Mouse (Mus musculus): Measurements from ENCODE around the gene Mosmo.
"Not testable (repeated sequence)": the region's sequence is repeated elsewhere in the genome, so short reads cannot be mapped to it uniquely, and the experiment has no call there.

Mosmo gene

DNA sequence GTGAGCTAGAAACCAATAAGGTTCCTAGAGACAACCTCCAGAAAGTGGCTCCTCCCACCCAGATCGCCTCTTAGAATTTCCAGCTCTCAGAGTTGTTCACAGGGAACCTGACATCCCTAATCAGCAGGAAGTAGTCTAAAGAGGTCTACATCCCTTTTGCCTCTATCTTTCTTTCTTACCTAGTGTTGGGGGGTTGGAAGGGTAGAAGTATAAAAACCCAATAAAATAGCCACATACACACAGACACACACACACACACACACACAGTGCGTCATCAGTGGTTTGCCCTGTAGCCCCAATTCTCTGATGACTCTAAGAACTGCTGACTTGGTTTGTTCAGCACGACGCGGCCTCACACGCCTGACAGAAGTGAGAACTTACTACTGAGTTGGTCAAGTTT is 22.2 kb downstream of the Mosmo start:
- ATAC-seq (ENCODE audit: low TSS enrichment), result no peak

DNA sequence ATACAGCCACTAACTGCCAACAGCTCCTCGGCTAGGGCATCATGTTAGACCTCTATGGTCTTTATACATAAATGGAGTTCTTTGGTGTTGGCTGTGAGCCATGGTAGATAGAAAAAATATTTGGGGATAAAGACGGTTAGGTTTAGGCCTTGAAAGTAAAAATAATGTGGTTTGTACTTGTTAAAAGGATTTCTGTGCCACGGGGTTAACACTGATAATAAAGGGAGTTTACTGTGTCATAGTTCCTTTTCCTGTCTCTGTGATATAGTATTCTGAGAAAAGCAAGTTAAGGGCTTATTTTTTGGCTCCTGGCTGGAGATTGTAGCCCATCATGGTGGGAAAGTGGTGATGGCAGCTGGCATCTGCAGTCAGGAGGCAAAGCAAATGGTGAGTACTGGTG is 26.5 kb downstream of the Mosmo start:
- no peak for ATAC-seq (ENCODE audit: low TSS enrichment)

DNA sequence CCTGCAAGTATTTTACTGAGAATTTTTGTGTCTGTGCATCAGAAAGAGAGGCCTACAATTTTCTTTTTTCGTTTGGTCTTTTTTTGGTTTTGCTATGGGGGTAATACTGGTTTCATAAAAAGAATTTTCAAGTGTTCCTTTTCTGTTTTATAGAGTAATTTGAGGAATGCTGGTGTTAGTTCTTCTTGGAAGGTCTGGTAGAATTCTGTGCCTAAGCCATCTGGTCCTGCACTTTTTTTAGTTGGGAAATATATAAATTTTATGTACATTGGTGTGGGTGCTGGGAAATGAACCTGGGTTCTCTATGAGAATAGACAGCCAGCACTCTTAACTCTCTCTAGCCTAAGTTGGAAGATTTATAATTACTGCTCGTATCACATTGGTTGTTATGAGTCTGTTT is 34.7 kb downstream of the Mosmo start:
- peak; percentile 83 for ATAC-seq (ENCODE audit: low TSS enrichment)

DNA sequence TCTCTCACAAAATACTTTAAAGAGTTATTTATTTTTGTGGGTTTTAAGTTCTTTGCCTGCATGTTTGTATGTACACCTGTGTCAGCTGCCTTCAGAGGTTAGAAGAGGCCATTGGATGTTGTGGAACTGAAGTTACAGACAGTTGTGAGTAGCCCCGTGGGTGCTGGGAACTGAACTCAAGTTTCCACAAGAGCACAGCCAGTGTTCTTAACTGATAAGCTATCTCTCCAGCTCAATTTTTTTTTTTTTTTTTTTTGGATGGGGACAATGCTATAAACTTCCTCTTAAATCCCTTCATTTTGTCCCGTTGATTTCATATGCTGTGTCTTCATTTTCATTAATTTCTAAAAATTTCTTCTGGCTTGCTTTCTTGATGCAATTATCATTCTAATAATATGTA is 35.8 kb downstream of the Mosmo start:
- ATAC-seq (ENCODE audit: low TSS enrichment), result no peak

DNA sequence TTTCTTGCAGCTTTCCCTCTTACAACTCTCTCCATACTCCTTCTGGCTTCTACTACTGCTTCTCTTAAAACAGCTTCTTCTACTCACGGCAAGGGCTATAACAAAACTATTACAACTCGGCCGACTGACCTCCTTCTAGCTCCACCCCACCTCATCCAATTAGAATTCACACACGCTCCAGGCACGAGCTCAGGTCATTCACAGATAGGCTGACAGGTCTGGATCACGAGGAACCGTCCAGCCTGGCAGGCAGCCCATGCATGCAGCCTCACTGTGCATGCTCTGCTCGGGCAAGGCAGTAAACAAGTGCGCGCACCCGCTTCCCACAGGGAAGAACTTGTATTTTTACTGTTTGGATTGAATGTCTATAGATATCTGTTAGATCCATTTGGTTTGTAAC is 36.5 kb downstream of the Mosmo start:
- not testable (repeated sequence) for ATAC-seq (ENCODE audit: low TSS enrichment)

DNA sequence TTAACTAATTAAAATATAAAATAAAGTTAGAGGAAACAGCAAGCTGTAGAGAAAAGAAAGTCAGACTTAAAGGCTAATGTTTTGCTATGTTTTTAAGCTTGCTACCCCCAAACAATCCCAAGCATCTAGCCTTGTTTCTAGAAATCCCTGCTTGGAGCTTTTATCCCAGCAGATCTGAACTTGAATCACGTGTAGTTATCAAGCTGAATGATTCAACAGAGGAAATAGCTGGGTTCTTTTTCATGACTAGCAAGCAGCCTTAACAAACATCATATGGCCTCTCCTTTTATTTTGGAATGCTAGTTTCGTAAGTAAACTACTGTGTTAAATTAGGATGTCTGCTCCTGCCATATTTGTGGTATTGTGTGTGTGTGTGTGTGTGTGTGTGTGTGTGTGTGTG is 39.8 kb downstream of the Mosmo start:
- ATAC-seq (ENCODE audit: low TSS enrichment), result no peak

DNA sequence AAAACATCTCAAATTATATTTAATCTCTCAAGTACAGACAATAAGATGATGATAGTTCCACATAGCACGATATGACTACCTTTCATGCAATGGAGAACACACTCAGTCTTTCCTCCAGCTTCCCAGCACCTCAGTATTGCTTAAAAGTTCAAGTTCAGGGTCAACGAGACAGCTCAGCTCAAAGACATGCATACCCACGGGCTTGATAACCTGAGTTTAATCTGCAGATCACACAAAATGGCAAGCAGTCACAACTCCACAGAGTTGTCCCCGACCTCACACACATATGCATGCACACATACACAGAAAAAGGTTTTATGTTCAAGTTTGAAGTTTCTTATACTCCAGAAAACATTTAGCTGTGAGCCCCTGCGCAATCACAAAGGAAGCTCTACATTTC is 43.6 kb downstream of the Mosmo start:
- ATAC-seq (ENCODE audit: low TSS enrichment), result no peak

DNA sequence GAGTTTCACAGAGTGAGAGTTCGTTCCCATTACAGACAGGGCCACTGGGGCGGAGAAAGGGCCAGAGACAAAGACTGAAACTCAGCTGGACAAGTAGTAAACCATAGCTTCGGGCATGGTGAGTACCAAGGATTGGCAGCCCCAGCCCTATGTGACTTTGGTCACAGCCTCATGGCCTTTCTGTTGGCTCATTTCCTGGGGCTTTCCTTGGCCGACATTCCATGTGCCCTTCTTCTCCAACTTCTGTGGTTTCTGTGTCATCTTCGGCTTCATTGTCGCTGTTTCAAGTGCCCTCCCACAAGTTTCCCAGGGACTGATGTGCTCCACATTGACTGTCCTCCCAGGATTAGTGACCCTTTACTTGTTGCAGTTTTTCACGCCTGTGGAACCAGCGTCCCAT is 44.0 kb downstream of the Mosmo start:
- ATAC-seq (ENCODE audit: low TSS enrichment), result no peak

DNA sequence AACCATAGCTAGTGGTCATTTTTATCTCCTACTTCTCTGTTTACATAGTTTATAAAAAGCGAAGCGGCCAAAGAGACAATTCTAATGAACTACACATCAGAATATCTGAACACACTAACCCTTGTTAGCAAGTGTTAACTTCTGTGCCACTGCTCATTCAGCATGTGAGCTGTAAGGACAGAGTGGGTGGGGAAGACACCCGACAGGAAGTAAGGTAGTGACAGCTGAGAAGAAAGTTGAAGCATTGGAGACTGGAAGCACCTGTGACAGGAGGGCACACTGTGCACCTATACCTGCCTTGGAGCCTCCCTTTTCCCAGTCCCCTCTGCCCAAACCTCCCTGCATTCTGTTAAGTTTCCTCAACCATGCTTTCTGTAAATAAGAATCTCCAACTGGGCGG is 44.6 kb downstream of the Mosmo start:
- ATAC-seq (ENCODE audit: low TSS enrichment), result no peak

DNA sequence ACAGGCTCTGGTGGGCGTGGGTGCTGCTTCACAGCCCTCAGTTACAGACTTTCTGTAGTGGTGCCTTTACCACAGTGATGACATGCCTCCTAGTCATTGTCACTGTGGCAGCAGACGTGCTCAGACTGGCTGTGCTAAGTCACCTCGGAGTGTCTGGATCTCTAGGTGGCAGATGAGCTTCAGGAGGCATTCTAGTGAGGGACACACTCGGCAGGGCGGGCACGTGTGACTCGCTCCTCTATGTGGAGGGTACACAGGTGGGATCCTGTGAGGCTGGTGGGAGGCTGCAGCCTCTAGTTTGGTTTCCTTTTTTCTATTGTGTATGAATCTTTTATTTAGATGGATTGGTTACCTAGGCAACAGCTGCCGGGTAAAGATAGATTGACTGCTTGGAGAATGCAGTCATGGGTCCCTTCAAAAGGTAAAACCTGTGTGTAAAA is 45.4 kb downstream of the Mosmo start:
- peak; percentile 44 for ATAC-seq (ENCODE audit: low TSS enrichment)

DNA sequence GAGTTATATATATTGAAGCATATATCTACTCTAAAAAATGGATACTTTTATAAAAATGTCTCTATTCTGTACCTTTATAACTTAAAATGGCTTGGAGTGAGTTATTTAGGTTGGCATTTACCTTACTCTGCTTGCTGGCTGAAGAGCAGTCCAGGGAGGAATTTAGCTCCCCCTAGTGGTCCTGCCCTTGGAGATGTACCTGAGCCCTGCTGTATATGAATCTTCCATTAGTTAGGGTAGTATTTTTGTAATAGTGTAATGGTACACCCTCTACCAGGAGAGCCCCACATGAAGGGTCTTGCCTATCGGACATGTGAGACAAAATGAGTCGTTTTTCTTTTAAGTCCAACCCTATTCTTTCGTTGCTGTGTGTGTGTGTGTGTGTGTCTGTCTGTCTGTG is 50.2 kb downstream of the Mosmo start:
- peak; percentile 69 for ATAC-seq (ENCODE audit: low TSS enrichment)

DNA sequence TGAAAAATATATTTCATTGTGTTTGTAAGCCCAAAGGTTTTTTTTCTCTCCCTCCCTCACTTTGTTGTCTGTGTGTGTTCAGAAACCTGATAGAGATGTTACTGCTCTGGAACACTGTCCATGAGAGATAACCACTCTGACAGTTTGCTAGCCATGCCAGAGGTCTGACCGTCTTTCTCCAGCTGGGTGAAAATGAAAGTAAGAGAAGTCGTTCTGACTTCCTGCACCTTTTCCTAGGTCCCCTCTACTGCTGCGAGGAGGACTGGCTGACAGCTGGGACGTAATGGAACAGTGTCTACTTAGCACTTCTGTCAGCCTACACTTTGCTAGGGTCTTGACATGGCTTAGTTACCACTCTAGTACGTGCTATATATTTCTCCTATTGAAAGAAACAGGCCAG is 52.2 kb downstream of the Mosmo start:
- ATAC-seq (ENCODE audit: low TSS enrichment), result no peak

DNA sequence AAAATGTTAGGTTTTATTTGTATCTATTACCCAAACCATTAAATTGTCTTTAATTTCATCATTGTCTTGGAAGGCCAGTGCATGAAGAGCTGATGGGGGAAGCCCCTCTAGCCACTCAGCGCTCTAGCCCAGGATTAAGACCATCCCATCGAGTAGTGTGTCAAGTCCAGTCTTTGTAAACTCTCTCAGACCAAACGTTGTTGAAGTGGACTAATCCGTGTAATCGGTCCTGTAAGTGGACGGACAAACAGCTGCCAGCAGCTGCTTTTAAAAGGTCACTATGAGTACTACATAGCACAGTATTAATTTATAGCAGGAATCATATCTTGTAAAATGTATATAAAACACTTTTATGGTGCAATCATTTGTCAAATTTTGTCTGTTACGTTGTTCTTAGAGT is 55.5 kb downstream of the Mosmo start:
- ATAC-seq (ENCODE audit: low TSS enrichment), result no peak

DNA sequence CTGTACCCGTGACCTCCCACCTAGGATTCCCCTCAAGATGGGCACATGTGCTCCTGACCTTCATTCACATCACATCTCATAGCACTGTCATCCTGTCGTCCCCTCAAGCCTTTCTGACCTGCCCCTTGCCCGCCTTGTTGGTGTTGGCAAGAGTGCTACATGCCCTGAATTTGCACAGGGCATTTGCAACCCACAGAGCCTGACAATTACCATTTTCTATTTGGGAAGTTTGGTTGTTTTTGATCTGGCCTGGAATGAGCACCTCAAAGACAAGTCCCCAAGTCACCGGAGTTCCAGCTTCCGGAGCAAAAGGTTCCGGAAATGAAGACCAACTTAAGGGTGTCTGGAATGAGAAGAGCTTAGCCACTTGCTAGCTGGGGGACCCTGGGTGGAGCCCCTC is 61.6 kb downstream of the Mosmo start, which contains the start of gene Vwa3a:
TSS of gene Vwa3a (plus strand) at position 301 of the 400 bp plus-strand sequence.
- no peak for ATAC-seq (ENCODE audit: low TSS enrichment)

DNA sequence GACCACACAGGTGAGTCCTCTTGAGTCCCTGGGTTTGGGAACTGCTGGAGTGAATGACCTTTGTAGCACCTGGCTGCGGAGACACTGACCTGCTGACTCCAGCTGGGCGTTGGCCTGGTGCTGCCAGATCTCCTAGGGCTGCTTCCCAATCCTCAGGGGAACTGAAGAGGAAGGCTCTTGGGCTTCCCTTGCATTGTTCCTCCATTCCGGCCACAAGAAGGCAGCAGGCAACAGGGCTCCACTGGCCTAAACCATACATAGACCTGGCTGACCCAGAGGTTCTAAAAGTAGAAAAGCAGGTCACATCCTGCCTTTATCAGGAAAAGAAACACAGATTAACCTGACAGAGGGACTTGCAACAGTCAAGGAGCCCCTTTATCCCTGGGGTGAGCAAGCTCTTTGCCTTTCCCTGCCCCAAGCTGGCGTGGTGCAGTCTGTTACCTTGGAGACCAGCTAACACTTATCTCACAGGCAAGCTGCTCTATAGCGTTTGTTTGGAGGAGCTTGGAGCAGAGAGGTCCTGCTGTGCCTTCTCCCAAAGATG is 62.2 kb downstream of the Mosmo start:
- peak; percentile 90 for ATAC-seq (ENCODE audit: low TSS enrichment)

DNA sequence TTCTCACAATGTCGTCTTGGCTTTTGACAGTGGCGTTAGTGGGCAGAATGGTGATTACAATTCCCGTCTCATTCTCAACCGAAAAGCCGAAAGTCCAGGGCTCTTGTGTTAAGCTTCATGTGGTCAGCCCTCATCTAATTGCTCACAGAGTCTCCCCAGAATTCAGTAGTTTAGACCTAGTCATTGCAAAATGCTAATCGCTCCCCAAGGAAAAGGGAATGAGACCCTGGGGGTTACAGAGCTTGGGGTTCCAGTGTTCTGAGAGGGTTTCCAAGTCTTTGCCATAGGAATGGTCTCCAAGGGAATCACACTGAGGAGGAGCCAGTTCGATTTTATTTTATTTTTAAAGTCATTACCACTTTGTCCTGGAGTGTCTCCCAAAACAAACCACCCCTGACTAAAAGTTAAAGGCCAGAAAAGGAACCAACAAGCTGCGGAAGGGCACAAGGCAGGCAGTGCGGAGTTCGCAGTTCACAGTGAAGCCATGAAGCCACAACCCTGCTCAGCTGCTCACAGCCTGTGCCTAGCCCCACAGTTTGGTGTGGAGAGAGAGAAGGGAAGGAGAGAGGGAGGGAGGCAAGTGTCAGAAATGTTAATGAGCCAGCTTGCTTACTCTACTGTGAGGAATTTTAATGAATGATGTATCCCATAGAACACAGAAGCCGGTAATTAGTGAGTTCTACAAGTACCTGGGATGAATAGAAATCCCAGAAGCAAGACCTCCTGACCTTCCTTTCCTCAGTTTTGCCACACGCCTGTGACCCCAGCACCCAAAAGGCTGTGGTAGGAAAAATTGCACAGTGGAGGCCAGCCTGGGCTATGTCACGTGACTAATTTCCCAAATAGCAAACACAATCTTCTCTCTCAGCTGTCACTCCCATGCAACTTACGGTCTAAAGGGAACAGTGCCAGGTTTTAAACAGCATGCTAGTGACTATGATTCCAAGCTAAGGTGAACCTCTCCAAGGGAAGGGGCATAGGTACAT is 66.2 kb downstream of the Mosmo start:
- no peak for ATAC-seq (ENCODE audit: low TSS enrichment)

DNA sequence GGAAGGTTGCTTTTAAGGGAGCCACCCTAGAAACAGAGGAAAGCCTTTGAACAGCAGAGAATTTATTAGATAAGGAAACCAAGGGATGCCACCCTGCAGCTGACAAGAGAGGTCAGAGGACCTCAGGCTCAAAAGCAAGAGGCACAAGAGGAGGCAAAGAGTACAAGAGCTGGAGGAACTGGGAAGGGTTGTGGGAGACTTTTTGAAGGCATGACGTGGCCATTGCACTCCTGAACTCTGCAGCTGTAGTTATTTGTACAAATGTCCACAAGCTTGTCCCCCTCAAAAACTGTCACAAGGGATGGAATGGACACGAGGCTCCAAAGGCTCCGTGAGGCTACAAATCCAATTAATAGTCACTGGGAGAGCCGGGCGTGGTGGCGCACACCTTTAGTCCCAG is 67.2 kb downstream of the Mosmo start:
- no peak for ATAC-seq (ENCODE audit: low TSS enrichment)

DNA sequence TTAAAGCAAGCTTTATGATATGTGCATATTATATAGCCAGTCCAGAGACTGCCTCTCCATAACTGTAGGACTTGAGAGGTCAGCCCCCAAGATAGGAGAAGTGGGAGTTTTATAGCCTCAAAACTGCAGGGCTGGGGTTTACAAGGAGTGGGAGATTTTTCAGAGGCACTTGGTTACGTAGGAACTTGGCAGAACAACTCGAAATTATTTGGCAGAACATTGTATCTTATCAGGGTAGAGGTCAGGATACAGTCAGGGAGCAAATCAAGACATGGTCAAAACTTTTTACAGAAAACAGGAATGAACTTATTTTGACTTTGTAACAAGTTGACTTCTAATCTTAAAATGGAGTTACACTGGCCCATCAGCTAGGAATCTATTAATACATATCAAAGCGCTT is 68.6 kb downstream of the Mosmo start:
- ATAC-seq (ENCODE audit: low TSS enrichment), result no peak

DNA sequence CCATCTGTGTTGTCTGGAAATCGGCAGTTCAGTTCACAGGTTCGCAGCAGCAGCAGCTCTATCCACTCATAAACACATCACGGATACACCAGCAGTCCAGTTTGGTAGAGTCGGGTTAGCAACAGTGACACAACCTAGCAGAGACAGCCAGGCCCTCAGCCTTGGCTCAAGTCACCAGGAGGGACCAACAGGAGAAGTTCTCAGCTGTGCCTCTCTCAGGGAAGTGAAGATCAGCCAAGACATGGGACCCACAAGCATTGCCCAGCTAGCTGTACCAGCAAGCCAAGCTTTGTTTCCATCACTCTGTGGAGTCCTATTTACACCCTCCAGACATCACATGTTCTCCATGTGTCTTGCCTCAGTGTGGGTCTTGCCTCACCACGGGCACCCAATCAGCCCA is 69.4 kb downstream of the Mosmo start:
- ATAC-seq (ENCODE audit: low TSS enrichment), result no peak

DNA sequence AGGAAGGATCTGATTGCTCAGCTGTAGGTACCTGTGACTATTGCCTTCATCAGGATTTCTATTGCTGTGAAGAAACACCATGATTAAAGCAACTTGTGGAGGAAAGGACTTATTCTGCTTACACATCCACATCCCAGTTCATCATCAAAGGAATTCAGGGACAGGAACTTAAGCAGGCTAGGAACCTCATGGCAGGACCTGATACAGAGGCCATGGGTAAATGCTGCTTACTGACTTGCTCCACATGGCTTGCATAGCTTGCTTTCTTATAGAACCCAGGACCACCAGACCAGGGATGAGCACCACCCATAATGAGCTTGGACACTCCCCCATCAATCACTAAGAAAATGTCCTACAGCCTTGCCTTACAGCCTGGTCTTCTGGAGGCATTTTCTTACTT is 71.1 kb downstream of the Mosmo start:
- no peak for ATAC-seq (ENCODE audit: low TSS enrichment)

DNA sequence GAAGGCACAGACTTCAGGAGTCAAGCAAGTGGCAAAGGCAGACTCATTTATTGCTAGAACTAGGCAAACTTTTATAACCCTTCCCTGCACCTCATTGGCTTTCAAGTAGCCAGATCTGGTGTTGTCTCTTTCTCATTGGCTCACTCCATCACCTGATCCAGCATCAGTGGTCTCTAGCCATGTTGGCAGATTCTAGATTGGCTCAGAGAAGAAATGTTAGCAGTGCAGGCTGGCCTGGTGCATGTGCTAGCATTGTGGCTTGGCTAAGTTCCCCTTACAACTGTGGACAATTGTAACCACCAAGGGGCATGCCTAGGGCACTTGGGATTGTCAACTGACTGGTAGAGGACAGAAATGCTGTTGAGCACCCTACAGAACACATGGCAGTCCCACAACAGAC is 73.9 kb downstream of the Mosmo start:
- ATAC-seq (ENCODE audit: low TSS enrichment), result no peak

DNA sequence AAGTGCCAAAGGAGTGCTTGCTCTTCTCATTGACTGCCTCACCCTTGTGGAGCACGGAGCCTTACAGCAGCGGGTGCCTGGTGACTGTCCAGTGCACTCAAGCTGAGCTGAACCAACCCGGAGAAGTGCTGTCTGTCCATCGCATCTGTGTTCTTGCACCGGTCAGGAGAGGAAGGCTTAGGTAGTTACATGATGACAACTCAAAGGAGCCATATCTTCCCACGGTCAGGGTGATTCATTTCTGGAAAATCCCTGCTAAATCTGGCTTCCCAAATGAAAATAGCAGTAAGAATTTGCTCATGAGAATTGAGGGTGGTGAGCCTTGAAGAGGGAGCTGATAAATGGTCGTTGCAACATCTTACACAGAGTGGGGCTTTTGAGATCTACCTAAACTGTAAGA is 74.5 kb downstream of the Mosmo start:
- peak; percentile 80 for ATAC-seq (ENCODE audit: low TSS enrichment)

DNA sequence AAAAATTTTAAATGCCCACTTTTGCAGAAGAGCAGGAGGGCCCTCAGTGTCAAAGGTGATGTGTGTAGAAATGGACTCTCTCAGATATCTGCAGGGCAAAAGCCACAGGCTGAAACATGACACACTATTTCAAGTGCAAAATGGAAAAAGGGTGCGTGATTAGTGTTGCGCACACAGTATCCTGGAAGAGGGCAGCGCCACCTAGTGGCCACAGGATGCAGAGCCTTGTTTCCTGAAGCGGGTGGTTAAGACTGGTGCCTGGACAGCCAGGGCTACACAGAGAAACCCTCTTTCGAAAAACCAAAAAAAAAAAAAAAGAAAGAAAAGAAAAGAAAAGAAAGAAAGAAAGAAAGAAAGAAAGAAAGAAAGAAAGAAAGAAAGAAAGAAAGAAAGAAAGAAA is 77.3 kb downstream of the Mosmo start:
- peak; percentile 89 for ATAC-seq (ENCODE audit: low TSS enrichment)

Measured in frontal cortex, adult (tissue).